Mouse (Mus musculus): ENCODE measurements around the gene Rnf152.

Gene Rnf152

DNA sequence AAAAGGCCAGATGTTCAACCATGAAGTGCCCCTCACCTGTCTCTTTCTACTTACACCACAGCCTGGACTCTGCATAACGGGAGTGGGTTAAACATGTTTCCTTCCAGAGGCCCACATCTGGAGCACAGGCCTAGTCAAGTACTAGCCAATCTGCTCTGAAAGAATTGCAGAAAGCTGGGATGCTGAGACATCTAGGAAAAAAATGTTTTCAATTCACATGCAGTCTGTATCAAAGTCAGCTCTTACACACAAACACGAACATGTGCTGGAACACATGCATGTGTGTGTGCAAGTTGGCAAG, 44.0 kb downstream of the Rnf152 start:
- peak; percentile 4 for DNase-seq (ENCODE audit: low read depth, low spot score)

DNA sequence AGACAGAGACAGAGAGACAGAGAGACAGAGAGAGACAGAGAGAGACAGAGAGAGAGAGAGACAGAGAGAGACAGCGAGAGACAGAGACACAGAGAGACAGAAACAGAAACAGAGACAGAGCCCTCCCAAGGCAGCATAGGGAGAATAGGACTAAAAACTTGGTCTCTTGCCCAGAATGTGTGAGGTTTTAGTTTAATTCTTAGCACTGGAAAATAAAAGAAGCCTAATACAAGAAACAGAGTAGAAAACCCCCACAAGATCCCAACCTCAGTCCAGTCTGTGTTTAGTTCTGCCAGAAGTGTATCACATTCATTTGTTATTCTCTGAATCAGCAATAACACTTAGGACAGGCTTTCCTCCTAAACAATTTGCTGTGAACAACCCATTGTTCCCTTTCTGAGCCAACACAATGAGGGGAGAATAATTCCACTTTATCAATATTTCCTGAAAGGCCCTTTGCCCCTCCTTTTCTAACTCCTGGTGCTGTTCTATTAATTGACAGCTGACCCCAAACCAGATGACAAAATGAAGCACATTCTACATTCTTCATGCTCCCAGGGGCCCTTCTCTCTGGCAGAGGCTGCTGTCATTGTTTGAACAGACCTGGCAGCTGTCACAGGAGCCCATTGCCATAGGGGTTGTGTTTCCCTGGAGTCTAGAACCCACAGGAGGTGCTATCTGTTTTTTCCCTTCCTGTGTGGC, 44.5 kb downstream of the Rnf152 start:
- DNase-seq (ENCODE audit: low read depth, low spot score), result peak; percentile 9

DNA sequence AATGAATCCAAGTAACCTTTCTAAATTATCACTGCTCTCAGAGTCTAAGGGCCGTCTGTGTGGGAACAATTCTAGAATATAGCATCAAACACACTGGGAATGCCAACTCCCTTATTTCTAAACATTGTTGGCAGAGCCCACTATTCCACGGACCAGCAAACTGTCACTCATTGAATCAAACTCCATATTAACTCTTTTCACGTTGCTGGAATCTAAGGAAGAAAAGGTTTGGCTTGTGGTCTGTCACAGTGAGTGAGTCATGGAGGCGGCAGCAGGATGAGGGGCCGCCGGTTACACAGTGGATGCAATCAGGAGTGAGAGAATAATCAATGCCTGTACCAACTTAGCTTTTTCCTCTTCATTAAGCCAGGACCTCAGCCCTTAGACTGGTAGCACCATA, 54.3 kb downstream of the Rnf152 start:
- no peak for DNase-seq (ENCODE audit: low read depth, low spot score)

DNA sequence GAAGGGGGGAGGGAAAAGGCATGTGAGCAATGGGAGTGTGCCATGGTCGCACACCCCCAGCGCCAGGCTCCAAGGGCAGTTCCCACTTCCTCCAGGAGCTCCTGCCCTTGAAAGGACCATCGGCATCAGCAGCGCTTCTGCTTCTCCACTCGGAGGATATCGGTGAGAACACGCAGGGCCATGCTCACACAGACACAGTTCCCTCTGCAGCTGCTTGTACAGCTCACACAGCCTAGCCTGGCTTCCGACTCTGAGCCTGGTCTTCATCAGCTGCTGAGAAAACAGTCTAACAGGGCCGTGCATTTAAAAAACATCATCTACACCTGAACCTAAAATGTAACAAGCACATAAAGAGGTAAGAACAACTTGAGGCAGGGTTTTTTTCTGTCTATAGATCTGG, 54.7 kb downstream of the Rnf152 start:
- DNase-seq (ENCODE audit: low read depth, low spot score), result no peak

DNA sequence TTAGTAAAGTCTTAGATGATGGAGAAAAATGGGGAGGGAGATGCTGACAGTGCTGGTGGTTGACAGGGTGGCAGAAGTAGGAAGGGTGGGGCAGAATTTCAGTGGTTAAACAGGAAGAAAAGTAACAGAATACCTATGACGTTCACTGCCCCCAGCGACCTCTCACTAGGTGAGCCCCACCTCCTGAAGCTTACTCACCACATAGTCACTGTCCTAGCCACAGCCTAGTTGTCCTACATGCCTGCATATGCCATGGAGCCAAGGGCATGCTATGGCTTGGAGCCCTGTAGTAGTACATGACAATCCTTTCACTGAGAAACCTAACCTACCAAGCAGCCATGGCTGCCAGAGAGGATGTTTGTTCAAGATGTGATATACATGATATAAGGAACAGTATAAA, 64.7 kb downstream of the Rnf152 start:
- DNase-seq (ENCODE audit: low read depth, low spot score), result no peak

DNA sequence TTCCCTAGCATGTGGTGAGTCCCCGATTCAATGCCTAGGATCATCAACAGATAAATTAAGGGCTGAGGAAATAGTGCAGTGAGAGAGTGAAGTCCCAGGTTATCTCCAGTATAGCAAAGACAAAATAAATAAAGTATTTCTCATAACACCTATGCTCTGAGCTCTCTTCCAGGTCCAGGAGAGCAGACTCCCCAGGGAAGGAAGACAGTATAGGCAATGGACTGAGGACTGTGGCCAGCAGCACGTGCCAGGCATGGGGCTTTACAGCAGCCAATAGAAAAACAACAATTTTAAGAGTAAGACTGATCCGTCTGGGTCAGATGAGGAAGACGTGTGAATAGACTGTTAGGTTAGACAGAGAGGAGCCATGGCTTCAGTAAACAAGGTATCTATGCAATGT, 69.0 kb downstream of the Rnf152 start:
- no peak for DNase-seq (ENCODE audit: low read depth, low spot score)

DNA sequence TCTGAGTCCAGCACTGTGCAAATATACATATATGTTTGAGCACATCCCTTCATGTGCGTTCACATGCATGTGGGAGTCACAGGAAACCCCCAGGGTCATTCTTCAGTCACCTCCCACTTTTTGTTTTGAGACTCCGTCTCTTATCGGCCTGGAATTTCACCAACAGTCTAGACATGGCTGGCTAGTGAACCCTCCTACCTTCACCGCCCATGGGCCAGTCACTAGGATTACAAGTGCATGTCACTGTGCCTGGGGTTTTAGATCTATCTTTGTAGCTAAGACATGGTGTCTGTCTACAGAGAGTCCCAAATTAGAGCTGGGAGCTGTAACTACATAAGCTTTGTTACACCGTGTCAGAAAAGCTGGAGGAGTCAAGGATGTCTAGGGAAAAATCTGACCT, 69.6 kb downstream of the Rnf152 start:
- DNase-seq (ENCODE audit: low read depth, low spot score), result no peak

DNA sequence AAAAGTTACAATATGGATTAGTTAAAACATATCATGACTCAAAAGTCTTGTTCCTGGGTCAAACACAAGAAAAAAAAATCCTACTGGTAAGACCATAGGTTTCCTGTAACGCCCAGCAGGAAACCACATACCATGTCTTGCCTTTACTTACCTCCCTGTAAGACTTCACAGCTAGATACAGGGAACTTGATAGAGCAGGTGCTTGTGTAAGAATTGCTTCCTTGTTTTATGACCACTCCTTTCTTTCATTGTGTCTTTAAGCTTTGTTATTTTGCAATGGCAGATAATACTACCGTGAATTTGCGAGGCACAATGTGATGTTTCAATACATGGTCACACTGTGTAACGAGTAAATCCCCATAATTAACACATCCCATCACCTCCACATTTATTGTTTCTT, 71.5 kb downstream of the Rnf152 start:
- DNase-seq (ENCODE audit: low read depth, low spot score), result no peak

DNA sequence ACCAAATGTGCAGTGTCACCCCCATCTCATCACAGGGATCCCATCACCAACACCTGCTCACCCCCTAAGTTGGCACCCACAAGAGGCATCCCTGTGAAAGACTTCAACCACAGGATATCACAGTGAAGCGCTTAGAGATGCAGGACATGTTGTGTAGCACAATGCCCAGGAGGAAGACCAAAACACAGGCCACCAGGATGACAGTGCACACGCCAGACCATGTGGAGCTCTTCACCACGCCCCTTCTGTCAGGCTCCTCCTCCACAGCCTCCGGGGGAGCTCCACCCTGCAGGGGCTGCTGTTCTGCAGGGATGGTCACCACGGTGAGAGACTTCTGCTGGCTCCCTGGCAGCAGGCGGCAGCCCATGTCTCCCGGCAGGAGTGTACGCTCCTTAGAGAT, 72.4 kb downstream of the Rnf152 start:
- DNase-seq (ENCODE audit: low read depth, low spot score), result no peak

DNA sequence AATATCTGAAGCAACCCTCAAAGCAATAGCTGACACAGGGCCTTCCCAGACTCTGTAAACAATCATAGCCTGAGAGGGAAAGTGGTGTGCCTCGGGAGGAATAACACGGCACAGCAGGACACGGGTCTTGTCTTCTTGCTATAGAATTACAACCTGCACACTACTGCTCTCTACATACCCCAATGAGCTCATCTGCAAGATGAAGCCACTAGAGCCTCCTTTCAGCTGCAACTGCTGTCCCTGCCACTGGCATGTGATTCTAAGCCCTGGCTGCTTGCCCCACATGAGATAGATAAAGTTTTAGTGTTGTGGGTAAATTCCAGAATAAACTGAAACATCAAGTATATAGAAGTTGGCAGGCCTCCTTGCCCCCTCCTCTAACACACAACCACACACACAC, 75.2 kb downstream of the Rnf152 start:
- no peak for DNase-seq (ENCODE audit: low read depth, low spot score)

DNA sequence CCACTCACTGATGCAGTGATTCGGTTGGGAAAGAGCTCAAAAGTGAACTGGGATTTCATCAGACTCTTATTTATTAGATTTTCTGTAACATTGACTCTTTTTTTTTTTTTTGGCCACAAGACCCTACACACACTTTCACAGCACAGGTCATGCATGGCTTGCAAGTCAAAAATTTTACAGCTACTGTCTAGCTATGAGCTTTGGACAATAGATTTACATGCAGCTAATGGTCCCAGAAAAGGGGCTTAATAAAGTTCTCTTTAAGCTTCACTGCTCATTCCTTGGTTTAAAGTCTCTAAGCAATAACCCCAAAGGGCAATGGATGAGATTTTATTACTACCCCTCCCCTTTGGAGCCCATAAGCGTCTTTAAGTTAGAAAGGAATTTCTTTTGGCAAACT, 76.3 kb downstream of the Rnf152 start:
- no peak for DNase-seq (ENCODE audit: low read depth, low spot score)

DNA sequence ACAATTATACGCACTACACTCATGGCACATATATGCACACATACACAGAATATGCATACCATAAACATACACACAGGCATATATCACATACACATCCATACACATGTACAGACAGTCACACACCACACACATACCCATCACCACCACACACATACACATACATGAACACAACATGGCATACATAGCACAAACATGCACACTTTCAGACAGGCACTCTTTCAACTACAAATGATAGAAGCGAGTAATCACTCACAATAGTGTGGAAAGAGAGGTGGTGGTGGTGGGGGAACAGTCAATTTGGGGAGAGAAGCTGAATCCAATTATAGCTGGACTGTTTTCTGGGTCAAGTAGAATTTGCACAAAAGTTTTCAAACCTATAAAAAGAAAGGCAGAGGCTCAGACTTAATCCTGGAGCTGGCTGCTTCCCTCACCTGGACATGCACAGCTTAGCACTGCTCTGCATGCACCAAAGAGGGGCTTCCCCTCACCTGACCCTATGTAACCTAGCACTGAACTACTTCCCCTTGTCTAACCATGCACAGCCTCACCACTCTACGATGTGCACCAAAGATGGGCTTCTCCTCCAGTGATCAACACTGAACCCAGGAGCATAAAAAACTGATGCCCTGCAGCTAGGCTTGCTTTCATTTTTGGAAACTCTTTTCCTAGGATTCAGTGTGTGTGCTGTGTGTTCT, 81.9 kb downstream of the Rnf152 start:
- no peak for DNase-seq (ENCODE audit: low read depth, low spot score)

DNA sequence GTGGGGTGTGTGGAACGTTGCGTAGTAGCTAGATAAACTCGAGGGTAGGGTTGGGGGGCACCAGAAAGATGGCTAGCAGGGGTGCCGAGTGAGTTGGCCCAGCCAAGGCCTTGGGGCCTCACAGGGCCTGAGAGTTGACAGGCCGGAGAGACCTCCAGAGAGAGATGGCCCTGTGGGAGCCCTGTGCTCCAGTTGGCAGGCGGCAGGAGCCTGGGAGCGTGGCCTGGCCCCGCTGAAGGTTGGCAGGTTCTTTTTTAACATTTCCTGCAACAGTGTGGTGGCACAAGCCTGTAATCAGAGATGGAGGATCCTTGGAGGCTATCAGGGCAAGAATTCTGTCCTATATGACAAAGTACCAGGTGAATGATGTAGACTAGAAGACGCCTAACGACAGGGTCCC, 85.4 kb downstream of the Rnf152 start:
- DNase-seq (ENCODE audit: low read depth, low spot score), result no peak

DNA sequence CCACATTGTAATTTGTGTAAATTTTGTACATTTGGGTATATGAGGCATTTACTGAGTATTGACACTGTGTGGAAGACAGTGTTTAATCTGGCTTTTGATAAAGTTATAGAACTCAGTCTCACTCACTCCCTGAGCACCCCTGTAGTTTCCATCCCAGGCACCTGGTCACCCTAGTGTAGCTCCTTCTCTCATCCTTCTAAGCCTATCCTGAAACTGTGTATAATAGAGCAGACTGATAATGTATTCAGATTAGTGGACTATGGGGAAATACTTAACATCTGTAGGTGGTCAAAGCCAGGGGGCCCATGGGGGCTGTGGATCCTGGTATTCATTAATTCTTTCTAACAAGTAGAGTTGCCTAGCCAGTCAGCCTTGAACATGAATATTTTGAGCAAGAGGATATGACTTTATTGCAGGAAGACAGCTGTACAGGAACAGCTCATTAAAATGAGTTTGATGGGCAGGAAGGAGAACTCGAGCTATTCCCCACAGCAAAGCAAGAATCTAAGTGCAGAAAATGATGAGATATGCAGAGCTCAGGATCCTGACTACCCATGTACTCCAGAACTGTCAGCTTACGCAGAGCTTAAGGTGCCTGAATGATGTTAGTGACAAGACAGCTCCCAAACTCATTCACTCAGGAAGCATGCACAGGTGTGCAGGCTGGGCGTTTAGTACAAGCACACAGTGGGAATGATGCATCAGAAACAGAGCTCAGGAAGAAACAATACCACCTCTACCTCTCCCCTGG, 93.1 kb downstream of the Rnf152 start:
- DNase-seq (ENCODE audit: low read depth, low spot score), result no peak

DNA sequence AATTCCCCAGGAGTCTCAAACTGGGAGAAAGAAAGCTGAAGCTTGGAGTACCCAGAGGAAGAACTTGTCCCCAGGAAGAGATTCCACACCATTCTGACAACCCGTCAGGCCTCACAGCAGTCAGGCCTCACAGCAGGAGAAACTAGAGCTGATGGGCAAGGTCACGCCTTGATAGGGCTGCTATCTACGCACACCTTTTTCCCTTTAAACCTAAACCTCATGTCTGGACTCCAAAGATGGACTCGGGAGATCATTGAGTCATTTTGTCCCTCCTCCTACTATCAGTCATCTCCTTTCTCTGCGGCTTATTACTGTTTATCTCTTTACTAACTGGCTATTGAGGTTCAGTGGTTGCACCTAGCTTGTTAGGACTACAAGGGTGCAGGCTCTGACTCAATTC, 96.3 kb downstream of the Rnf152 start:
- no peak for DNase-seq (ENCODE audit: low read depth, low spot score)

DNA sequence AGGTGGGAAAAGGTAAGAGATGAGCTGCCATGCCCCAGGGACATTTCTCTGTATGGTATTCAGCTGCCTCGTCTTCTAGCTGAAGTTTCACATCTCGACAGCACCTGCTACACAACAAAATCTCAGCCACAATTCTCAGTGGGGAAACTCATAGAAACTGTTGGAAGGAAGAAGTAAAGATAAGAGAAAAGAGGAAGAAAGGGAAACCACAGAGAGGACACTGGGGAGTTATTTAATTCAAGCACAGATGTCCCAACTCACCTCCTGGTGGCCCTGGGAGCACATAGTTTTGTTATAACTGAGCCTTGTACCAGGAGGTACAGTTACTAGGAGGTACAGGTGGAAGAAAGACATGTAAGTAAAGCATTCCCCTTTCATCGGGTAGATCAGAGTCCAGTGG, 99.3 kb downstream of the Rnf152 start:
- DNase-seq (ENCODE audit: low read depth, low spot score), result no peak

DNA sequence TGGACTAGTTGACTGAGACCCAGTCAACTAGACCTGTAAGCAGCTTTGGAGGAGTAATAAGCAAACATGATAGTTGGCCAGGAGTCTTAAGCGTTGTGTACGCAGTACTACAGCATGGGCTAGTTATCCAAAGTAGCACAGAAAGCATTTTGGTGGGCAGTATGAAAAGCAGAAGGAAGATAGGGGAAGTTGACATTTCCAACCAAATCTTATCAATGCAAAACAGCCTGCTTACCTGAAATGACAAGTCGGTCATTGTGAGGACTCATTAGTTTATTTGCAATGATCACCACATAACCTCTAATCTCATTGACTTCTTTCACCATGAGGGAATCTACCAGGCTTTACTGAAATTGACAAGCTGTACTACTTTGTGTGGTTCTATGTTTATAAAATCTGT, 107.3 kb downstream of the Rnf152 start:
- DNase-seq (ENCODE audit: low read depth, low spot score), result no peak

DNA sequence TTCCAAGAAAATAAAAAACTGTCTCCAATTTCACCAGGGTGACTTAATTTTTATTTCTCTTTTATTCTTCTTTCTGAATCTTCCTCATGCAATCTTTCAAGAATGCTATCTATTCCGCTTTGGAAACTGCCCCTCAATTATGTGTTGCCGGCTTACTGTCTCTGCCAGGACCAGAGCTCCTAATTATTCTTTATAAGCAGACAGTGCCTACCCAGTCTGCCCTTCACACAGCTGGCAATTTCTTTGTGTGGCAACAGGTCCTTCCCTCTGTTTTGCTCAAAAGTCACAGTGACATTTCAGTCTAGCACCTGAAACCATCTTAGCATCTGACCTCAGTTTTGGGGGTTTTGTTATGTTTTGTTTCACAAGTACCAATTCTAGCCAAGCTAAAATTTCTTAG, 109.9 kb downstream of the Rnf152 start:
- DNase-seq (ENCODE audit: low read depth, low spot score), result no peak

DNA sequence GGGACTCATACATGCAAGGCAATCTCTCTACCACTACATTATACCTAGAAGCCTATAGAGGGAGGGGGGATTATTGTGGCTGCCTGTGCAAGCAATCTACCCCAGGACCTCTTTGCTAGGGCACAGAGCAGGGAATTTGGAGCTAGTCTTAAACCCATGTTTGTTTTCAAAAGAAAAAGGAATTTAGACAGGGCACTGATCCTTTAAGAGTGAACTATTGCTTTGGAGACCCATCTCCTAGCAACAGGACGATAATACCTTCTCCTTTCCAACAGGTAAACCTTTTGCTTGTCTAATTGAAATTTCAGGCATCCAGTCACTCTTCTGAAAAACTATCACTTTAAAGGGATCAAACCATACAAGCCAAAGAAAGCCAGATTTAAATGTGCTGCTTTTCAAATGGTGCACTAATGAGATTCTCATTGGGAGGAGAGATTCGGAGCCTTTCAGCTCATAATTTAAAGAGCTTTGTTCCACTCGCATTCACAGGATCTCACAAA, 110.4 kb downstream of the Rnf152 start:
- no peak for DNase-seq (ENCODE audit: low read depth, low spot score)

DNA sequence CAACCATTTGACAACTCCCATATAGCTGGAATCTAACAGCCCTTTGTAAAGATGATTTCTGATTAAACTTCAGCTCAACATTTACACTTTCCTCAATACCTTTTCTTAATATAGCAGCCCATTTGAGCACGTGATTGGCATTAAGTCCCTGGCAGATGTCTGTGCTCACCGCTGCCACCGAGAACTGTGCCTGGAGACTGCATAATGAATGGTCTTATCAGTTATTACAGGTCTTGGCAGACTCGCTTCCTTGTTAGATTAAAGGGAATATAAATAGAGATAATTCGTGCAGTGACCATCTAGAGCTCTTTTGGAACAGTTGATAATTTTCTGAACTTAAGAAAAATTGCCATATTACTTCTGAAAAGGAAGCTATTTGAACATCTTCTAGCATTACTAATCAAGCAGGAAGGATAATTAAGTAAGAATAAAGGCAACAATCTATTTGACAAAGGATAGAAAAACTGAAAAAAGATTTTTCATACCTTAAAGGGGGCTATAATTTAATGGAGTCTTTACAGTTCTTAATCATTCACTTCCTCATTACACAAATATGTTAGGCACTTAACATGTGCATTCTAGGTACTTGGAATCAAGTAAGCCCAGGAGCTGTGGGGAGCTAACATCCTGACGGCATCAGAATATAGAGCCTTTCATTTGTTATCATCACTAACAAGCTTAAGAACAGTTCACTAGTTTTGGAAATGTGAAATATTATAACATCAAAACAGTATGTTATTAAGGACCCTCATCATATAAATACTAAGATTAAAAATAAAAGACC, 113.0 kb downstream of the Rnf152 start:
- no peak for DNase-seq (ENCODE audit: low read depth, low spot score)

DNA sequence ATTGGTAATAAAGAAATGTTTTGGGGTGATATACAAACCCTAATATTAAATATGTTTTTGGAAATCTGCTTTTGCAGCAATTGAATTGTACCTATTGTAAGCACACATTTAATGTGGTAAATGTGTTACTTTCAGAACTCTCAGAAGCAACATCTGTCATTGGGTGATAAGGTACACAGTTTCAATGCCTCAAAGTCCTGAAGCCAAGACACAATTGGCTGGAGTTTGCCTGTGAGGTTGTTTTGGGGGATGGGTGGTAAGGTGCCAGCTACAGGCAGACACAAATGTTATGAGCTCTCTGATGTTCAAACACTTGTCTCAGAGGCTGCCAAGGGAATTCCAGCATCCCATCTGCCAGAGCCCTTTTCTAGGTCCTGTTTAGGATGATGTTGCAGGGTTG, 116.3 kb downstream of the Rnf152 start:
- no peak for DNase-seq (ENCODE audit: low read depth, low spot score)

All from skeletal muscle tissue, adult 2 months (tissue).